Mouse (Mus musculus): Measurements from ENCODE around the gene Gm13277.
"Not testable (repeated sequence)": the region's sequence is repeated elsewhere in the genome, so short reads cannot be mapped to it uniquely, and the experiment has no call there.

Gene Gm13277

GRCm38 (mm10) chr4:88785409-88785808, 3.0 kb upstream of the Gm13277 start, which contains the start of gene Gm13276:
Gene Gm13276, plus strand, starts transcription at chr4:88785709.
- not testable (repeated sequence) for DNase-seq (ENCODE audit: extremely low spot score)

DNA sequence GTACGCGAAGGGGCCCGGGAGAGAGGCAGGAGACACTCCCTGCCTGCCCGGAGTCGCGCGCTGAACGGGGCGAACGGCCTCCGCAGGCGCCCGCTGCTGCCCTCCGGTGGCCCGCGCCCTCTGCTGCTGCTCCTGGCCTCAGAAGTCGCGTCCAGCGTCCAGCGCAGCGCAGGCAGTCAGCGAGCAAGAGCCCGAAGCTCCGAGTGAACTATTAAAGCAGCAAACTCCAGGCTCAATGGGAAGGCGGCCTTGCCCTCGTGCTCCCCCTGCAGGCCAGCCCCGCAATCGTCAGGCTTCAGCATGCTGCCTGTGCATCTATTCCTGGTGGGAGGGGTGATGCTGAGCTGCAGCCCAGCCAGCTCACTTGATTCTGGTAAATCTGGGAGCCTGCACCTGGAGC, 2.8 kb downstream of the Gm13277 start, which contains the start of gene Gm13278:
Gene Gm13278 (plus strand): TSS at position 301 of the 400 bp plus-strand sequence.
- DNase-seq (ENCODE audit: extremely low spot score) = not testable (repeated sequence)

DNA sequence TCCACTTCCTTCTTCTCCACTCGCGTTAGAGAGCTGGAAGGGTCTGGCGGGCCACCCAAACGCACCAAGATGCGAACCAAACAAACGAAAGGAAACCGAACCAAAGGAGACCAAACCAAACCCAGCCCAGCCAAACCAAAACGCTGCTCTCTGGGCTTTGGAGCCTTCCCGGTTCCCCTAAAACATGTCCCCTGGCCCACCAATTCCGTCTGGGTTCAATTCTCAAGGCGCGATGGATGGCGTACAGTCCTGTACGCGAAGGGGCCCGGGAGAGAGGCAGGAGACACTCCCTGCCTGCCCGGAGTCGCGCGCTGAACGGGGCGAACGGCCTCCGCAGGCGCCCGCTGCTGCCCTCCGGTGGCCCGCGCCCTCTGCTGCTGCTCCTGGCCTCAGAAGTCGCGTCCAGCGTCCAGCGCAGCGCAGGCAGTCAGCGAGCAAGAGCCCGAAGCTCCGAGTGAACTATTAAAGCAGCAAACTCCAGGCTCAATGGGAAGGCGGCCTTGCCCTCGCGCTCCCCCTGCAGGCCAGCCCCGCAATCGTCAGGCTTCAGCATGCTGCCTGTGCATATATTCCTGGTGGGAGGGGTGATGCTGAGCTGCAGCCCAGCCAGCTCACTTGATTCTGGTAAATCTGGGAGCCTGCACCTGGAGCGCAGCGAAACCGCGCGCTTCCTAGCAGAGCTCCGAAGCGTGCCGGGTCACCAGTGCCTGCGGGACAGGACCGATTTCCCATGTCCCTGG, 5.7 kb downstream of the Gm13277 start, which contains the start of gene Gm13275:
Gene Gm13275 (plus strand): TSS at position 552 of the 740 bp plus-strand sequence.
- not testable (repeated sequence) for DNase-seq (ENCODE audit: extremely low spot score)

DNA sequence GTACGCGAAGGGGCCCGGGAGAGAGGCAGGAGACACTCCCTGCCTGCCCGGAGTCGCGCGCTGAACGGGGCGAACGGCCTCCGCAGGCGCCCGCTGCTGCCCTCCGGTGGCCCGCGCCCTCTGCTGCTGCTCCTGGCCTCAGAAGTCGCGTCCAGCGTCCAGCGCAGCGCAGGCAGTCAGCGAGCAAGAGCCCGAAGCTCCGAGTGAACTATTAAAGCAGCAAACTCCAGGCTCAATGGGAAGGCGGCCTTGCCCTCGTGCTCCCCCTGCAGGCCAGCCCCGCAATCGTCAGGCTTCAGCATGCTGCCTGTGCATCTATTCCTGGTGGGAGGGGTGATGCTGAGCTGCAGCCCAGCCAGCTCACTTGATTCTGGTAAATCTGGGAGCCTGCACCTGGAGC, 8.7 kb downstream of the Gm13277 start, which contains the start of gene Gm13279:
Gene Gm13279 (plus strand): TSS at position 301 of the 400 bp plus-strand sequence.
- DNase-seq (ENCODE audit: extremely low spot score) = not testable (repeated sequence)

- DNase-seq (ENCODE audit: extremely low spot score) = not testable (repeated sequence)
Measured at GRCm38 (mm10) chr4:88799365-88799764, 10.9 kb downstream of the Gm13277 start, which contains the start of gene Gm13285. Gene Gm13285, plus strand, starts transcription at chr4:88799665.

- DNase-seq (ENCODE audit: extremely low spot score) = not testable (repeated sequence)
Measured at GRCm38 (mm10) chr4:88802954-88803353, 14.5 kb downstream of the Gm13277 start, which contains the start of gene Gm13287. Gene Gm13287, plus strand, starts transcription at chr4:88803254.

GRCm38 (mm10) chr4:88805231-88805630, 16.8 kb downstream of the Gm13277 start, which contains the start of gene Gm13288:
Gene Gm13288, plus strand, starts transcription at chr4:88805531.
- DNase-seq (ENCODE audit: extremely low spot score) = not testable (repeated sequence)

DNA sequence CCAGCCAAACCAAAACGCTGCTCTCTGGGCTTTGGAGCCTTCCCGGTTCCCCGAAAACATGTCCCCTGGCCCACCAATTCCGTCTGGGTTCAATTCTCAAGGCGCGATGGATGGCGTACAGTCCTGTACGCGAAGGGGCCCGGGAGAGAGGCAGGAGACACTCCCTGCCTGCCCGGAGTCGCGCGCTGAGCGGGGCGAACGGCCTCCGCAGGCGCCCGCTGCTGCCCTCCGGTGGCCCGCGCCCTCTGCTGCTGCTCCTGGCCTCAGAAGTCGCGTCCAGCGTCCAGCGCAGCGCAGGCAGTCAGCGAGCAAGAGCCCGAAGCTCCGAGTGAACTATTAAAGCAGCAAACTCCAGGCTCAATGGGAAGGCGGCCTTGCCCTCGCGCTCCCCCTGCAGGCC, 17.3 kb downstream of the Gm13277 start:
- not testable (repeated sequence) for DNase-seq (ENCODE audit: extremely low spot score)

DNA sequence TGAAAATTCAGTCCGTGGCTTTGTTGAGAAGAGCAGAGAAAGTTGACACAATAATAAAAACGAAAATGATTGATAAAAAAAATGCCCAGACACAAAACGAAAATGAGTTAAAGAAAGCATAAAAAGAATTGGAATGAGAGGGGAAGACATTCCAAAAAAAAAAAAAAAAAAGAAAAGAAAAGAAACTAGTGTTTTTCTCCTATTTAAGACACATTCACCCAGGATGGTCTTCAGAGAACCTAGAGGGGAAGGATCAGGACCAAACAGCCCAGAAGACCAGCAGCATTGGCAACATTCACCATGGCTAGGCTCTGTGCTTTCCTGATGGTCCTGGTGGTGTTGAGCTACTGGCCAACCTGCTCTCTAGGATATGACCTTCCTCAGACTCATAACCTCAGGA, 27.5 kb downstream of the Gm13277 start, which contains the start of gene Ifna7:
Gene Ifna7 (plus strand): TSS at position 301 of the 400 bp plus-strand sequence.
- no peak for DNase-seq (ENCODE audit: extremely low spot score)

DNA sequence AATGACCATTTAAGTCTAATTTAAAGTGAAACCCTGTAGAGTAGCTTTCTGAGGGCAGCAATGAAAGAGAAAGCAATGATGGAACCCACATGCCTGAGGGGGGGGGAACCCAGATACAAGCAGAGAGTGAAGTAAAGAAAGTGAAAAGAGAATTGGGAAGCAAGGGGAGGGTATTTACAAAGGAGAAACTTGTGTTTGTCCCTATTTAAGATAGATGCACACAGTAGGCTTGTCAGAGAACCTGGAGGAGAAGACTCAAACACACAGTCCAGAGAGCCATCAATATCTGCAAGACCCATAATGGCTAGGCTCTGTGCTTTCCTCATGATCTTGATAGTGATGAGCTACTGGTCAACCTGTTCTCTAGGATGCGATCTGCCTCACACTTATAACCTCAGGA, 31.2 kb downstream of the Gm13277 start, which contains the start of gene Ifna11:
Gene Ifna11 (plus strand): TSS at position 301 of the 400 bp plus-strand sequence.
- no peak for DNase-seq (ENCODE audit: extremely low spot score)

GRCm38 (mm10) chr4:88822995-88823394, 34.6 kb downstream of the Gm13277 start:
- no peak for DNase-seq (ENCODE audit: extremely low spot score)

DNA sequence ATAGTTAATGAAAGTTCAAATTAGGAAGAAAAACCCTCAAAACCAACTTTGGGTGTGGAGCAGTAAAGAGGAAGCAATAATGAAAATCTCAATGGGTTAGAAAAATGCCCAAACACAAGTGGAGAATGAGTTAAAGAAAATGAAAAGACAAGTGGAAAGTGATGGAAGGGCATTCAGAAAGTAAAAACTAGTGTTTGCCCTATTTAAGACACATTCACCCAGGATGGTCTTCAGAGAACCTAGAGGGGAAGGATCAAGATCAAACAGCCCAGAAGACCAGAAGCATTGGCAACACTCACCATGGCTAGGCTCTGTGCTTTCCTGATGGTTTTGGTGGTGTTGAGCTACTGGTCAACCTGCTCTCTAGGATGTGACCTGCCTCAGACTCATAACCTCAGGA, 38.7 kb downstream of the Gm13277 start, which contains the start of gene Ifna6:
Gene Ifna6 (plus strand): TSS at position 301 of the 400 bp plus-strand sequence.
- DNase-seq (ENCODE audit: extremely low spot score) = not testable (repeated sequence)

DNA sequence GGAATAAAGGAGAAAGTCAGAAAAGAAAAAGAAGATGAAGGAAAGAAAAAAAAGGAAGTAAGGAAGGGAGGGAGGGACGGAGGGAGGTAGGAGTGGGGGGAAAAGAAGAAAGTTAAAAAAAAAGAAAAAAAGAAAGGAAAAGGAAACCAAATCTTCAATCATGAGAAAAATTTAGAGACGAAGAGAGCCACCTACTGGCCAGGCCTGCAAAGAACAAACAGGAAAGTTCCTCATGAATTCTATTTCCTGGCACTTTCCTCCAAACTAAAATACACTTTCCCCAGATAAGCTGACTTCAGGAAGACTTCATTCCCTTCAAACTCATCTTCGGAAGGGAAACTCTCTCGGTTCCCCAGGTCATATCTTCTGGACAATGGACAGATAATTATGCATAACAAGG, 42.1 kb downstream of the Gm13277 start:
- DNase-seq (ENCODE audit: extremely low spot score) = no peak

- DNase-seq (ENCODE audit: extremely low spot score) = not testable (repeated sequence)
Measured at GRCm38 (mm10) chr4:88835225-88835624, 46.8 kb downstream of the Gm13277 start, which contains the start of gene Ifna5. Gene Ifna5, plus strand, starts transcription at chr4:88835525.
